Mouse (Mus musculus): ENCODE measurements around the gene Polr1b. TPM values are rescaled to one million over a fixed set of nuclear protein-coding genes. Genes with fewer than 3 reads are reported as not detected.

Polr1b gene
- polyA plus RNA-seq, 1 experiment from 2014 or later, result 22.1 TPM

DNA sequence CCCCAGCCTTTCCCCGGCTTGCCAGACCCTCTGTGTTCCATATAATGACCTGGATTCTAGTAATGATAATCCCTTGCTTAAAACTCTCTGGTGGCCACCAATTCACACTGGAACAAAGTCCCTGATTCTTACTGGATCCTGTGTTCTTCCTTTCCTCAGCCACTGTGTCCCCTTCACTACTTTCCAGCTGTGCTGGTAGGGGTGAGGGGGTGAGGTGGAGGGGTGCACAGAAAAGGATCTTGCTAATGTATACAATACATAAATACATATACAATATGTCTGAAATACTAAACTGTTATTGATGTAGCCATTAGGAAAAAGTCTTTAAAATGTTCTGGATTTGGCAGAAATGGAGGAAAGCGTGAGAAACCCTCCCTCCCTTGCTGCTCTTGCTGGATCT lies 30.0 kb downstream of the Polr1b start:
- Histone ChIP-seq H3K4me3 (replicated peaks; ENCODE audit: low read length) (no peak overlapping the region), H3K9me3 (replicated peaks; ENCODE audit: control insufficient read depth, low read length) (peaks cover 7% of the 10 kb centered on the region; the same call in 1 of the 2 replicates), H3K27ac (ENCODE audit: low read length) (no peak overlapping the region), H3K4me2 (ENCODE audit: low read depth, low read length) (peak overlapping the region; percentile 80), H3K27me3 (ENCODE audit: control insufficient read depth, insufficient read depth, low read length) (no peaks in the 10 kb centered on the region), H3K36me3 (ENCODE audit: control insufficient read depth, insufficient read depth, low read length) (peaks cover 20% of the 10 kb centered on the region), H3K4me1 (ENCODE audit: control insufficient read depth, insufficient read depth, low read length) (peaks cover 8% of the 10 kb centered on the region; the same call in 1 of the 2 replicates), H3K9ac (ENCODE audit: low read length) (no peak overlapping the region)
- 88% methylated on average over 2 of the region's 2 CpGs for WGBS
- ATAC-seq (ENCODE audit: insufficient read depth, low FRiP score), result no peak

DNA sequence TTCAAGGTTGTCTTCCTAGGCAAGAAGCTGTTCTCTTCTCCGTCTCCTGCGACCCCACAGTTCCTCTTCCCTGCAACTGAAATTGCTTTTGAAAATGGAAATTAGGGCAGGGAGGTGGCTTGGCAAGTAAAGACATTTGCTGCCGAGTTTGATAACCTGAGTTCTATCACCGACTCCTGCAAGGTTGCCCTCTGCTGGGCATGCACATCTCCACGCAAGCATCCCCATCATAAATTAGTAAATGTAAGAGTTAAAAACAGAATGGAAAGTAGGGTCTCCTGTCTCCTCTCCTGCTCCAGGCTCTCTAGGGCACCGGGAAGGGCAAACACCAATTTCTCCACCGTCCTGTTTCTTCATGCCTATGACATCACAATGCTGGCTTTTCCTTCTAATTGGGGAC lies 31.4 kb downstream of the Polr1b start:
- 95% methylated on average over 7 of the region's 7 CpGs for WGBS
- Histone ChIP-seq H3K9me3 (replicated peaks; ENCODE audit: control insufficient read depth, low read length) (peaks cover 7% of the 10 kb centered on the region; the same call in 1 of the 2 replicates), H3K36me3 (ENCODE audit: control insufficient read depth, insufficient read depth, low read length) (peaks cover 18% of the 10 kb centered on the region), H3K4me3 (replicated peaks; ENCODE audit: low read length) (no peak overlapping the region), H3K27ac (ENCODE audit: low read length) (no peak overlapping the region), H3K27me3 (ENCODE audit: control insufficient read depth, insufficient read depth, low read length) (no peaks in the 10 kb centered on the region), H3K4me2 (ENCODE audit: low read depth, low read length) (no peak overlapping the region), H3K9ac (ENCODE audit: low read length) (no peak overlapping the region), H3K4me1 (ENCODE audit: control insufficient read depth, insufficient read depth, low read length) (peaks cover 8% of the 10 kb centered on the region; the same call in 1 of the 2 replicates)
- ATAC-seq (ENCODE audit: insufficient read depth, low FRiP score), result no peak

DNA sequence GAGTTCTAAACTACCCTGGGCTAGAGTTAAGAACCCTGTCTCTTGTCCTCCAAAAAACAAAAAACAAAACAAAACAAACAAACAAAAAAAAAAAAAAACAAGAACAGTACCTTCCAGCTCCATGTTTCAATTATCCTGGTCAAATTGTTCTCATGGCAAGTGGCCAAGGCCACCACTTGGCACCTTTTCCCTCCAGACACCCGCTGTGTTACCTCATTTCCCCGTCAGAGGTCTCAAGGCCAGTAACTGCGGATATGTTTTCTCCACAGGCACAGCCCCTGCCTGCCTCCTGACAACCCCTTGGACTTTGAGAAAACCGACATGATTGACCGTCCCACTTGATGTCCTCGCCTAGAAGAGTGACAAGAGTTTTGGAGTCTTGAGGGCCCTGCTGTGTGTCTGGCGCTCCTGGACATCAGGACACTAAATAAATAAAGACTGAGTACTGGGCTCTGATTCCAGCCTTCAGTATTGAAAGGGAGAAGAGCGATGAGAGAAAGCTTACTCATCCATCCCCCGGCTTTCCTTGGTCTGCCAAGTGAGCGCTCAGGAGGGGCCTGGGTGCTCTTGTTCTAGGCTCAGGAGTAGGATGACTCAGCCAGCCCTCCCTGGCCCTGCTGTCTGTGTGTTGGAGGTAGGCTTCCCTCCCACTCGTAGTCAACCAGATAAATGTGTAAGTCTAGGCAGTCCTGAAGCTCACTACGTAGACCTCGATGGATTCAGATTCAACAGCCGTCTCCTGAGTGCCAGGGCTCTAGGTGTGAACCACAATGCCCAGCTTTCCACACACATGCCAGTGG lies 32.4 kb downstream of the Polr1b start:
- Histone ChIP-seq H3K36me3 (ENCODE audit: control insufficient read depth, insufficient read depth, low read length) (peaks cover 18% of the 10 kb centered on the region), H3K4me1 (ENCODE audit: control insufficient read depth, insufficient read depth, low read length) (peaks cover 8% of the 10 kb centered on the region; the same call in 1 of the 2 replicates), H3K9me3 (replicated peaks; ENCODE audit: control insufficient read depth, low read length) (peaks cover 7% of the 10 kb centered on the region; the same call in 1 of the 2 replicates), H3K27ac (ENCODE audit: low read length) (no peak overlapping the region), H3K4me2 (ENCODE audit: low read depth, low read length) (no peak overlapping the region), H3K27me3 (ENCODE audit: control insufficient read depth, insufficient read depth, low read length) (no peaks in the 10 kb centered on the region), H3K4me3 (replicated peaks; ENCODE audit: low read length) (no peak overlapping the region), H3K9ac (ENCODE audit: low read length) (no peak overlapping the region)
- no peak for ATAC-seq (ENCODE audit: insufficient read depth, low FRiP score)
- WGBS, result 95% methylated on average over 14 of the region's 14 CpGs

DNA sequence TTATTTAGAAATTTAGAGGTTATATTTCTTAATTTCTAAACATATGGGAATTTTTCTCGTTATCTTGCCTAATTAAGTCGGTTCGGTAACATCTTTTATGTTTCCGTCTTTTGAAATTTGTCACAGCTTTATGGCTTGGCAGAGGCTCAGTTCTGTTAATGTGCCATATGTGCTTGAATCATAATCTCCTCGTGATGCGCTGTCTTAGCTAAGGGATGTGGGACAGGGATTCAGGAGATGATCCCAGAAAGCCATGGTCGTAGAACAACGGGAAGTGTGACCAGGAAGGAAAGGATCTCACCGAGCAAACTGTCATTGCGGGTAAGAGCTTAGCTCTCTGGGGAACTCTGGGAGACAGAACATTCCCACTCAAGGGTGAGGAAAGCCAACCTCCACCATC lies 39.1 kb downstream of the Polr1b start:
- WGBS, result 86% methylated on average over 10 of the region's 10 CpGs
- no peaks in the 10 kb centered on the region for H3K4me1 ChIP-seq (ENCODE audit: control insufficient read depth, insufficient read depth, low read length)

DNA sequence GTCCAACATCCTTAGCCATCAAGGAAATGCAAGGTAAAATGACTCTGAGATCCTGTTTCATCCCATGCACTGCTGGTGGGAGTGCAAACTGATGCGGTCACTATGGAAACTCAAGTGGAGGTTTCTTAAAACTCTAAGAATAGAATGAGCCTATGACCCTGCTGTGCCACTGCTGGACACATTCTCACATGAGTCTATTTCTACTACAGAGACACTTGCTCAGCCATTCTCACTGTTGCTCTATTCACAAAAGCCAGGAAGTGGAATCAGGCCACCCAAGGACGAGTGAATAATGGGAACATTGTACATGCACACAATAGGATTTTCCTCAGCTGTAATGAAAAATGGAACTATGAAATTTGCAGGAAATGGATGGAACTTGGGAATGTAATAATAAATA lies 48.0 kb downstream of the Polr1b start:
- Histone ChIP-seq H3K9me3 (replicated peaks; ENCODE audit: control insufficient read depth, low read length) (no peaks in the 10 kb centered on the region), H3K4me3 (replicated peaks; ENCODE audit: low read length) (no peak overlapping the region), H3K27ac (ENCODE audit: low read length) (no peak overlapping the region), H3K9ac (ENCODE audit: low read length) (no peak overlapping the region), H3K4me1 (ENCODE audit: control insufficient read depth, insufficient read depth, low read length) (no peaks in the 10 kb centered on the region), H3K36me3 (ENCODE audit: control insufficient read depth, insufficient read depth, low read length) (no peaks in the 10 kb centered on the region), H3K27me3 (ENCODE audit: control insufficient read depth, insufficient read depth, low read length) (no peaks in the 10 kb centered on the region), H3K4me2 (ENCODE audit: low read depth, low read length) (no peak overlapping the region)
- WGBS, result 60% methylated on average over 2 of the region's 2 CpGs
- no peak for ATAC-seq (ENCODE audit: insufficient read depth, low FRiP score)

More for the DNA sequence above, 39.1 kb downstream of the Polr1b start:
- Histone ChIP-seq H3K4me2 (ENCODE audit: low read depth, low read length) (no peak overlapping the region), H3K36me3 (ENCODE audit: control insufficient read depth, insufficient read depth, low read length) (no peaks in the 10 kb centered on the region), H3K27me3 (ENCODE audit: control insufficient read depth, insufficient read depth, low read length) (no peaks in the 10 kb centered on the region; the same call in 1 of the 2 replicates), H3K27ac (ENCODE audit: low read length) (no peak overlapping the region), H3K9ac (ENCODE audit: low read length) (no peak overlapping the region), H3K9me3 (replicated peaks; ENCODE audit: control insufficient read depth, low read length) (no peaks in the 10 kb centered on the region), H3K4me3 (replicated peaks; ENCODE audit: low read length) (no peak overlapping the region)
- ATAC-seq (ENCODE audit: insufficient read depth, low FRiP score), result no peak

DNA sequence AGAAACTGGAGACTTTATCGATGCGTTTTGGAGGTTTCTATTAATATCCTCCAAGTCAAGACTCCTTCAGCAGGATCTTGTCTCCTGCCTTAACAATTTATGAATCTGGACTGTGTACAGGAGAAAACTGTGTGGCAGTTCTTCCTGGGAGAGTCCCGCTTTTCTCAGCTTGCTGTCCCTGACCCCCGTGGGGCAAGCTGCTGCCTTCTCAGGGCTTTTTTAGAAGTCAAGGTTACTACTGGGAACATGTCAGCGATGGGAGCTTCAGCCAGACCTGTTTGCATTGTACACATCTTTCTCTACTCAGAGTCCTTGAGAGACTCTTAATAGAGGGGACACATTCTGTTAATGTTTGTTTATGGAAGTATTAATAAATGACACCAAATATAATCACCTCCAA lies 49.6 kb downstream of the Polr1b start:
- Histone ChIP-seq H3K27me3 (ENCODE audit: control insufficient read depth, insufficient read depth, low read length) (no peaks in the 10 kb centered on the region), H3K9ac (ENCODE audit: low read length) (no peak overlapping the region), H3K4me1 (ENCODE audit: control insufficient read depth, insufficient read depth, low read length) (no peaks in the 10 kb centered on the region), H3K4me2 (ENCODE audit: low read depth, low read length) (no peak overlapping the region), H3K27ac (ENCODE audit: low read length) (no peak overlapping the region), H3K4me3 (replicated peaks; ENCODE audit: low read length) (no peak overlapping the region), H3K9me3 (replicated peaks; ENCODE audit: control insufficient read depth, low read length) (no peaks in the 10 kb centered on the region), H3K36me3 (ENCODE audit: control insufficient read depth, insufficient read depth, low read length) (no peaks in the 10 kb centered on the region)
- no peak for ATAC-seq (ENCODE audit: insufficient read depth, low FRiP score)
- WGBS, result 76% methylated on average over 5 of the region's 5 CpGs

DNA sequence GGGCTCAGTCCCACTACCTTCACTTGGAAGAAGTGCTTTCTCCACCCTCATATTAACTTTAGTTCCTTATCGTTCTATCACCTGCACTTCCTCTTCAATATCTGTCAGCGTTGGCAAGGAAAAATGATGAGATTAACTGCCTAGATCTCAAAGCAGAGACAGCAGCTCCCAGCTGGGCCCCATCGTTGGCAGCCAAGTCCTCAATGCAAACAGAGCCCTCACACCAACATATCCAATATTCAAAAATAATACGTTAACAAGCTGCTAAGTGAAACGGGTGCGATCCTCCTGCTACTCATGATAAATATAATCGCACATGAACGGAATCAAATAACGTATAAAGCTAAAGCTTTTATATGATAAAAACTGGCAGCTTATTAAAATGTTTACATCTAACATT lies 50.3 kb downstream of the Polr1b start:
- ATAC-seq (ENCODE audit: insufficient read depth, low FRiP score), result no peak
- no peaks in the 10 kb centered on the region for H3K4me1 ChIP-seq (ENCODE audit: control insufficient read depth, insufficient read depth, low read length)
- H3K4me2 ChIP-seq (ENCODE audit: low read depth, low read length), result no peak overlapping the region
- no peak overlapping the region for H3K27ac ChIP-seq (ENCODE audit: low read length)
- no peaks in the 10 kb centered on the region for H3K27me3 ChIP-seq (ENCODE audit: control insufficient read depth, insufficient read depth, low read length)
- H3K9ac ChIP-seq (ENCODE audit: low read length), result no peak overlapping the region
- no peak overlapping the region for H3K4me3 ChIP-seq (replicated peaks; ENCODE audit: low read length)
- 65% methylated on average over 9 of the region's 9 CpGs for WGBS
- H3K9me3 ChIP-seq (replicated peaks; ENCODE audit: control insufficient read depth, low read length), result no peaks in the 10 kb centered on the region
- no peaks in the 10 kb centered on the region for H3K36me3 ChIP-seq (ENCODE audit: control insufficient read depth, insufficient read depth, low read length)

DNA sequence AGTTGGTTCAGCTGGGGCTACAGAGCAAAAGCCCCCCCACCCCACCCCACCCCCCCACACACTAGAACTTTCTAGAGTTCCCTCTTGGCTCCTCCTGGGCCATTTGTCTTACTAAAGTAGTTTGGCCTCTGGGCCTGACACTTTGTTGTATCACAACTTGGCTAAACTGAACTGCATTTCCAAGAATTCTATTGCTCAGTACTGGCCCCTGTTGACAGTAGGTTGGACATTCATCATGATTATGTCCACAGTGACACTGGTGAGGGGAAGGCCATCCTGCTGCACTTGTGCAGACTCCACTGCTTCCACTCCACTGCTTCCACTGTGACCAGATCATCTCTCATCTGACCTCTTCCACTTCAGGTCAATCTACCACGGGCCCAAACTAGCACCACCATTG lies 52.0 kb downstream of the Polr1b start:
- ATAC-seq (ENCODE audit: insufficient read depth, low FRiP score), result no peak
- Histone ChIP-seq H3K4me2 (ENCODE audit: low read depth, low read length) (no peak overlapping the region), H3K4me1 (ENCODE audit: control insufficient read depth, insufficient read depth, low read length) (no peaks in the 10 kb centered on the region), H3K4me3 (replicated peaks; ENCODE audit: low read length) (no peak overlapping the region), H3K36me3 (ENCODE audit: control insufficient read depth, insufficient read depth, low read length) (no peaks in the 10 kb centered on the region), H3K27me3 (ENCODE audit: control insufficient read depth, insufficient read depth, low read length) (no peaks in the 10 kb centered on the region), H3K9me3 (replicated peaks; ENCODE audit: control insufficient read depth, low read length) (no peaks in the 10 kb centered on the region), H3K27ac (ENCODE audit: low read length) (no peak overlapping the region), H3K9ac (ENCODE audit: low read length) (no peak overlapping the region)
- 74% methylated on average over 1 of the region's 1 CpGs for WGBS

DNA sequence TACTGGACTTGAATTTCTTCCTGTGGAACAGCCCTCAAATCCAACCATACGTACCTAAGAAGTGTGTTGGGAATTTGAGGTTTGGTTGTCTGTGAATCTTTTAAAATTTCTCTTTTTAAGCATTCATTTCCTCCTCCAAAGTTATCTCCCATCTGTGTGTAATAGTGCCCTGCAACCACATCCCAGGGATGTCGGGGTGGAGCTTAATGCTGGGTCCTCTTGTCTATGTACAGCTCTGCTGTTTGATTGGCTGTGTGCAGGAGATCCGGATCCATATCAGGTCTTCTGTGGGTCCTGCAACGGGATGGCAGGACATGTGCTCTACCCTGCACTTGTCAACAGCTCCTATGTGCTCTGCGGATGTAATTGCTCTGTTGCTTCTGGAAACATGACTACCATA lies 64.0 kb downstream of the Polr1b start:
- H3K4me3 ChIP-seq (replicated peaks; ENCODE audit: low read length), result no peak overlapping the region
- H3K27ac ChIP-seq (ENCODE audit: low read length), result no peak overlapping the region
- H3K4me2 ChIP-seq (ENCODE audit: low read depth, low read length), result no peak overlapping the region
- H3K9ac ChIP-seq (ENCODE audit: low read length), result no peak overlapping the region
- 61% methylated on average over 5 of the region's 5 CpGs for WGBS
- H3K27me3 ChIP-seq (ENCODE audit: control insufficient read depth, insufficient read depth, low read length), result no peaks in the 10 kb centered on the region
- no peaks in the 10 kb centered on the region for H3K9me3 ChIP-seq (replicated peaks; ENCODE audit: control insufficient read depth, low read length)
- H3K4me1 ChIP-seq (ENCODE audit: control insufficient read depth, insufficient read depth, low read length), result no peaks in the 10 kb centered on the region
- ATAC-seq (ENCODE audit: insufficient read depth, low FRiP score), result no peak
- H3K36me3 ChIP-seq (ENCODE audit: control insufficient read depth, insufficient read depth, low read length), result no peaks in the 10 kb centered on the region
